Mouse (Mus musculus): ENCODE data around the gene Chd2. TPM values are rescaled to one million over a fixed set of nuclear protein-coding genes. Genes with fewer than 3 reads are reported as not detected.

The Chd2 gene
- polyA plus RNA-seq, 1 experiment from 2014 or later: 61.7 TPM

DNA sequence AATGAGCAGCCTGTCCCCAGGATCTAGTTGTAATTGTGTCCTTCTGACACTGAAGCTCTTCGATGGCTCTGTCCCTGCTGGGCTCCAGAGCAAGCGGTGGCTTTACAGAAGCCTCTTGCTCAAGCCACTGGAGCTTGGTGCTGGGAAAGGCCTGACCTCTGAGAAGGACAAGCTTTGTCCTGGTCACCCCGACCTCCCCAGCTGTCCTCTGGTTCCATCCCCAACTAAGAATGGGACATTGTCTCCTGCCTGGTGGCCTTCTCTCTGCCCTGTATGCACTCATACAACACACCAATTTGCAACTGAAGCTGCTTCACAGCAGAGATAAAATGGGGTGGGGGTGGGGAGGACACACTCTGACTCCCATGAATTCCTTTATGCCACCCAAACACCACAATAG is 117.4 kb downstream of the Chd2 start:
- Histone ChIP-seq H3K27ac (0 out of 2 replicates have a peak overlapping the region, but pooled peaks have one; percentile 27), H3K4me3 (replicated peaks) (no peak overlapping the region), H3K36me3 (peaks cover 32% of the 10 kb centered on the region), H3K9me3 (replicated peaks) (no peaks in the 10 kb centered on the region), H3K4me2 (no peak overlapping the region), H3K4me1 (peaks cover 19% of the 10 kb centered on the region), H3K9ac (no peak overlapping the region), H3K27me3 (no peaks in the 10 kb centered on the region)
- 63% methylated on average over 3 of the region's 3 CpGs for WGBS
- no peak for ATAC-seq (replicated peaks; ENCODE audit: low FRiP score)

DNA sequence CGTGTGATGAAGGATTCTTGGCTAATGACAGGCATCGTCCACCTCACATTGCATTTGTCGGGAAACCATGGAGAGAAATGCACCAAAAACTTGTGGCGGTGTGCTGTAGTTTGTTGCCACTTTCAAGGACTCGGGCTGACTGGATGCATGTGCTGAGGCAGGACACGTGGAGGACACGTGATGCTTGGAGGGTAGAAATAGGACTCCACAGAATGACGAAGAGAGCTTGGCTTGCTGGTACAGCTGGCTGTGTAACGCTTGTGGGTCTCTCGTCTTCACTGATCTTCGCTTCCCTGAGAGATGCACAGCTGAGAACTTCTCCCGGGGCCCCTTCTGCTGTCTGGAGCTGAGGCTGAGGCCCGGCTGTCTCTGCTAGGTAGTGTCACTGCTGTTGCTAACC is 118.4 kb downstream of the Chd2 start:
- peaks cover 26% of the 10 kb centered on the region for H3K4me1 ChIP-seq
- no peak overlapping the region for H3K4me3 ChIP-seq (replicated peaks)
- 70% methylated on average over 13 of the region's 13 CpGs for WGBS
- H3K36me3 ChIP-seq: peaks cover 32% of the 10 kb centered on the region
- no peak for ATAC-seq (replicated peaks; ENCODE audit: low FRiP score)
- H3K4me2 ChIP-seq: no peak overlapping the region
- H3K27me3 ChIP-seq: no peaks in the 10 kb centered on the region
- H3K9me3 ChIP-seq (replicated peaks): no peaks in the 10 kb centered on the region
- no peak overlapping the region for H3K9ac ChIP-seq
- no peak overlapping the region for H3K27ac ChIP-seq

DNA sequence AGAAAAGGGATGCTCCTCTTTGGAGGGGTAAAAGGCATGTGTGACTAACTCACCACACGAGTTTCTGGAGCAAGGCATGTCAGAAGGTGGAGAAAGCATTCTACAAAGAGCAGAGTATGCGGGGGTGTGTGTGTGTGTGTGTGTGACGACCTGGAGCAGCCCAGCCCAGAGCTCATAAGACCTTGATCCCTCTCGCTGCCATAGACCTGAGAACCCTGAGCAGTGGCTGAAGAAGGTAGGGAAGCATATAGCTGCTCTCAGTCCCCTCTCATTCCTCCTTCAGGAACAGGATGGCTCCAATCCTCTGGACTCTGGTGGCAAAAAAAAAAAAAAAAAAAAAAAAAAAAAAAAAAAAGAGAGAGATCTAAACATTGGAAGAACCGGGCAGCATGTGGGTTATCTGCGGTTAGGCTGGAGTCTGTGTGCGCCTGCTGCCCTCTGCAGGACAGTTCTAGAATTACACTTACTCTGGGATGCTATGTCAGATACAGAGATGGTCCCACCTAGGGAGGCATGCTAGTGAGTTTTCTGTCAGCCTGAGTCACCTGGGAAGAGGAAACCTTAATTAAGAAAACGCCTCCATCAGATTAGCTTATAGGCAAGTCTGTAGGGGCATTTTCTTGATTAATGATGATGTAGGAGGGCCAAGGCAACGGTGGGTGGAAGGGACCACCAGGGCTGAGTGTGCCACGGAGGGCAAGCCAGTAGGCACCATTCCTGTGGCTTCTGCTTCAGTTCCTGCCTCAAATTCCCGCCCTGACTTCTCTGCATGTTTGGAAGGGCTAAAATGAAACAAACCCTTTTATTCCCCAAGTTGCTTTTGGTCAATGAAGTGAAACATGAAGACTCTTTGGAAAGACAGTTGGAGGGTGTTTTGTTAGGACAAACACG is 119.2 kb downstream of the Chd2 start:
- peaks cover 26% of the 10 kb centered on the region for H3K4me1 ChIP-seq
- ATAC-seq (replicated peaks; ENCODE audit: low FRiP score): no peak
- no peak overlapping the region for H3K27ac ChIP-seq
- H3K4me2 ChIP-seq: no peak overlapping the region
- WGBS: 26% methylated on average over 12 of the region's 12 CpGs
- H3K36me3 ChIP-seq: peaks cover 32% of the 10 kb centered on the region
- no peaks in the 10 kb centered on the region for H3K27me3 ChIP-seq
- no peak overlapping the region for H3K4me3 ChIP-seq (replicated peaks)
- no peaks in the 10 kb centered on the region for H3K9me3 ChIP-seq (replicated peaks)
- H3K9ac ChIP-seq: no peak overlapping the region

DNA sequence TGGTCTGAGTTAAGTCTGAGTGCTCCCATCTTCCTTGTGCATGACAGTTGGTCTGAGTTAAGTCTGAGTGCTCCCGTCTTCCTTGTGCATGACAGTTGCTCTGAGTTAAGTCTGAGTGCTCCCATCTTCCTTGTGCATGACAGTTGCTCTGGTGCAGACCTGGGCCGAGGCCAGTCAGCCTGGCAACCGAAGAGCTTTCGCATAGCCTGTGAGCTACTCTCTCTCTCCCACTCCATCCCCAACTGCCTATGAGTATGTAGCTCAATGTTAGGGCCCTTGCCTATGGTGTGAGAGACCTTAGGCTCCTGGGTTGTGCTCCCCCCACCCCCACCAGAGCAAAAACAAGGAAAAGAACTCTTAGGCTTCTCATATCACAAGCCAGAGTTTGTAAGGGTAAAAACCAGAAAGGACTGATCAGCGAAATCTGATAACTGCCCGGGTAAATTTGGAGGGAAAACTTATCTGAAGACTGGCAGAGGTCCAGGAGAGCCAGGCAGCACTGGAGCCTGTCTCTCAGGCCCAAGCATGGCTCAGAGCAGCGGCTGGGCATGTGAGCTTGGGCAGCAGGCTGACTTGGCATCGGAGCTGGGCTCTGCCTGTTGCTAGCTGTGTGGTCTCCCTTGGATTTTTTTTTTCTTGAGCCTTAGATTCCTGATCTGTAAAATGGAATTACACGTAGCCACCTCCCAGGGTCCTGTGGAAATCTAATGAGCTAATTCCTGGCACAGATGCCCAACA is 120.2 kb downstream of the Chd2 start:
- Histone ChIP-seq H3K4me1 (peaks cover 26% of the 10 kb centered on the region), H3K36me3 (peaks cover 28% of the 10 kb centered on the region), H3K4me2 (no peak overlapping the region), H3K27me3 (no peaks in the 10 kb centered on the region), H3K9me3 (replicated peaks) (no peaks in the 10 kb centered on the region), H3K9ac (no peak overlapping the region), H3K27ac (peak overlapping the region; percentile 13; the same call in 1 of the 2 replicates), H3K4me3 (replicated peaks) (no peak overlapping the region)
- no peak for ATAC-seq (replicated peaks; ENCODE audit: low FRiP score)
- 64% methylated on average over 9 of the region's 9 CpGs for WGBS

DNA sequence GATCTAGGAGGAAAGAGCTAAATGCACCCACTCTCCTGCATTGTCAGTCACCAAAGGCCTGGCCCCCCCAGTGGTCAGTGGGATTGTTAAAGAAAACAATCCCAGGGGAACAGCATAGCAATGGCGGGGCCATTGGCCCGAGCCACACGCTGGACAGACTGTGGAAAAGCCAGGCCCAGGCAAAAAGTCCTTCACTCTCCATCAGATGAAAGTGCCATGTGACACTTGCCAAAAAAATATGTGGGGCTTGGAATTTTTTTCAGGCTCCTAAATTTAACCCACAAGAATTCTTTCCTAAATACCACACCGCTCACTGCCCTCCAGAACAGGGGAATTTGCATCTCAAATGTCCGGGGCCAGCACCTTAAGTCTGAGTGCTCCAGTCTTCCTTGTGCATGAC is 120.8 kb downstream of the Chd2 start:
- H3K27ac ChIP-seq: peak overlapping the region; percentile 13; the same call in 1 of the 2 replicates
- peaks cover 26% of the 10 kb centered on the region for H3K4me1 ChIP-seq
- no peaks in the 10 kb centered on the region for H3K27me3 ChIP-seq
- no peak for ATAC-seq (replicated peaks; ENCODE audit: low FRiP score)
- 63% methylated on average over 5 of the region's 5 CpGs for WGBS
- H3K4me2 ChIP-seq: no peak overlapping the region
- no peaks in the 10 kb centered on the region for H3K9me3 ChIP-seq (replicated peaks)
- no peak overlapping the region for H3K9ac ChIP-seq
- no peak overlapping the region for H3K4me3 ChIP-seq (replicated peaks)
- H3K36me3 ChIP-seq: peaks cover 25% of the 10 kb centered on the region

DNA sequence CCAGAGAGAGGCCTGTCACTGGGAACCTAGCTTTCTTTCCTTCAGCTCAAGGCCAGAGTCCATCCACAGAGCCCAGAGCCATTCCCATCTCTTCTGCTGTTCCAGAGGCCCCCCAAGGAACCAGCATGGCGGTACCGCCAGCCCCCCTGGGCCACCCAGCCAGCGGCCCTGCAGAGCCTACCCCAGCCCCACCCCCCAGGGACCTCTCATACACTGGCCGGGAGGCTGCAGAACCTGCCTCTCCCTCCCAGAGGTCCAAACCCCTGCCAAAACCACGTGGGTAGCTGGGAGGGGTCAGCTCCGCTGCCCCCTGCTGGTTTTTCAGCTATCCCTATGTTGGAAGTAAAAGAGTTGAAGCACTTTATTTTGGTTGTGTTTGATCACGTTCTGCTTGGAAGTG is 122.3 kb downstream of the Chd2 start:
- ATAC-seq (replicated peaks; ENCODE audit: low FRiP score): no peak
- H3K4me2 ChIP-seq: no peak overlapping the region
- 42% methylated on average over 7 of the region's 7 CpGs for WGBS
- no peak overlapping the region for H3K9ac ChIP-seq
- H3K4me1 ChIP-seq: peaks cover 22% of the 10 kb centered on the region
- H3K27ac ChIP-seq: no peak overlapping the region
- no peaks in the 10 kb centered on the region for H3K9me3 ChIP-seq (replicated peaks)
- no peaks in the 10 kb centered on the region for H3K27me3 ChIP-seq
- no peak overlapping the region for H3K4me3 ChIP-seq (replicated peaks)
- peaks cover 29% of the 10 kb centered on the region for H3K36me3 ChIP-seq

DNA sequence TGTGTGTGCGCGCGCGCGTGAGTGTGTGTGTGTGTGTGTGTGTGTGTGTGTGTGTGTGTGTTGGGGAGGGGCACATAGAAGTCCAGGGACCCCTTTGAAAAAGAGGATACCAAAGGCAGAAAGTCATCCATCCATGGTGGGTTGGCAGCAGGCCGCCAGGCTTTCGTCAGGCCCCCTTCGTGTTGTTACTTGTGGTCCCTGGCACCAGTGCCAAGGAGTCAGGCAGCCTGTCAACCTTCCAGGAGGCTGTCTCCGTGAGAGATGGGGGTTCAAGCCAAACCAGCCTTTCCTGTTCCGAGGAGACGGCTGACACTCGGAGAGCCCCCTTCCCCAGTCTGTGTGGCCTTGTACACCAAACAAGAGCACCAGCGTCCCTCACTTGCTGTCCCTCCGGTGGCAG is 127.4 kb downstream of the Chd2 start:
- ATAC-seq (replicated peaks; ENCODE audit: low FRiP score): no peak
- Histone ChIP-seq H3K36me3 (peaks cover 73% of the 10 kb centered on the region), H3K27ac (no peak overlapping the region), H3K4me1 (peaks cover 17% of the 10 kb centered on the region; the same call in 1 of the 2 replicates), H3K4me3 (replicated peaks) (no peak overlapping the region), H3K4me2 (no peak overlapping the region), H3K9me3 (replicated peaks) (no peaks in the 10 kb centered on the region), H3K27me3 (no peaks in the 10 kb centered on the region), H3K9ac (no peak overlapping the region)
- WGBS: 87% methylated on average over 14 of the region's 14 CpGs

DNA sequence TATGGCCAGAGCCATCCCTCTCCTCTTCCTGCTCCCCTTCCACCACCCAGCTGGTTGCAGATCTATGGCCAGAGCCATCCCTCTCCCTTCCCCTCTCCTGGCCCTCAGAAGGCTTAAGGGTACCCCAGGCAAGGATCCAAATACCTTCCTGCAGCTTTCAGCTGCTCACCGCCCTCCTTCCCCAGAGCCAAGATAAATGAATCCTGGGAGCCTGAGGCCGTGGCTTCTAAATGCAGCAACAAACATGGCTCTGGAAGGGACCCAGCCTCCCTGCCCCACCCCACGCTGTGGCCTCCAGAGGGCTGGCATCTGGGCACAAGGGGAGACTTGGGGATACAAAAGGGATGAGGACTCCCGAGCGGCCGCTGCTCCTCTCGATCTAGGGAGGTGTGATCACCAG is 129.2 kb downstream of the Chd2 start:
- no peak for ATAC-seq (replicated peaks; ENCODE audit: low FRiP score)
- H3K9me3 ChIP-seq (replicated peaks): no peaks in the 10 kb centered on the region
- H3K4me2 ChIP-seq: no peak overlapping the region
- H3K27me3 ChIP-seq: no peaks in the 10 kb centered on the region
- no peak overlapping the region for H3K27ac ChIP-seq
- 73% methylated on average over 7 of the region's 7 CpGs for WGBS
- H3K4me3 ChIP-seq (replicated peaks): no peak overlapping the region
- peaks cover 57% of the 10 kb centered on the region for H3K36me3 ChIP-seq
- H3K9ac ChIP-seq: no peak overlapping the region
- peaks cover 11% of the 10 kb centered on the region; the same call in 1 of the 2 replicates for H3K4me1 ChIP-seq

DNA sequence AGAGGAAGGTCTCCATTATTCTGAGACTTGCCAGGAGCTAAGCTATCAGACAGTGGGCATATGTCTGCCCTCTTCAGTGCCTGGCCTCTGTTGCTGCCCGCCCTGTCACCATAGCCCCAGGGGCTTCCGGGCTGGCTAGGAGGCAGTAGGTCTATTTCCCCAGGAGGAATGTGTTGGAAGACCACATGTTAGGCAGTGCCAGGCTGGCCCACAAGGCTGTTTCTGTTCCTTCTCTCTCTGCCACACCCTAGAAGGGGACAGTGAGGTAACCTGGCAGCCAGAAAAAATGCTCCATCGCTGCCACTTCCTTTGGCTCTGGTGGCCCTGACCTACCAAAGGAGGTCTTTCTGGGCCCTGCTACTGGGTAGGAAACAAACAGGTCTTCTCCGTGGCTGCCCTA is 129.6 kb downstream of the Chd2 start:
- Histone ChIP-seq H3K36me3 (peaks cover 54% of the 10 kb centered on the region), H3K27ac (no peak overlapping the region), H3K4me3 (replicated peaks) (no peak overlapping the region), H3K4me1 (peaks cover 11% of the 10 kb centered on the region; the same call in 1 of the 2 replicates), H3K4me2 (no peak overlapping the region), H3K27me3 (no peaks in the 10 kb centered on the region), H3K9me3 (replicated peaks) (no peaks in the 10 kb centered on the region), H3K9ac (no peak overlapping the region)
- WGBS: 92% methylated on average over 4 of the region's 4 CpGs
- no peak for ATAC-seq (replicated peaks; ENCODE audit: low FRiP score)

DNA sequence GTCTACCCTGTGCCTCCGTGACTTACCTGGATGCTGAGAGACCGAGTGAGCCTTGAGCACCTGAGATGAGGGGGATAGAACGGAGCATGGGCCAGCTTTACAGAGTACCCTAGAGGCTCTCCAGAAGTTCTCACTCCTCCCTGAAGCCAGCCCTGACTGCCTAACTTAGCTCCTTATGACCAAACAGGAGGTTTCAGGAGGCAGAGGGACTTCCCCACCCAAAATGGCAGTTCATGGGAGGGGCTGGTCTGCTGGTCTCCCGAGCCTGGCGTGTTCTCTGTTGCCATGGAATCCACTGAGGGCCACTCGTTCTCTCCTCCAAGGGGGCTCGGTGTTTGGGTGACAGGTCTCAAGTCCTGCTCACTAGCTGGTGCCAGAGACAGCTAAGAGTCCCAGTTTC is 130.1 kb downstream of the Chd2 start:
- H3K4me1 ChIP-seq: peaks cover 11% of the 10 kb centered on the region; the same call in 1 of the 2 replicates
- no peak overlapping the region for H3K4me2 ChIP-seq
- ATAC-seq (replicated peaks; ENCODE audit: low FRiP score): no peak
- H3K27ac ChIP-seq: no peak overlapping the region
- no peaks in the 10 kb centered on the region for H3K9me3 ChIP-seq (replicated peaks)
- no peak overlapping the region for H3K4me3 ChIP-seq (replicated peaks)
- no peaks in the 10 kb centered on the region for H3K27me3 ChIP-seq
- WGBS: 69% methylated on average over 7 of the region's 7 CpGs
- no peak overlapping the region for H3K9ac ChIP-seq
- H3K36me3 ChIP-seq: peaks cover 58% of the 10 kb centered on the region

DNA sequence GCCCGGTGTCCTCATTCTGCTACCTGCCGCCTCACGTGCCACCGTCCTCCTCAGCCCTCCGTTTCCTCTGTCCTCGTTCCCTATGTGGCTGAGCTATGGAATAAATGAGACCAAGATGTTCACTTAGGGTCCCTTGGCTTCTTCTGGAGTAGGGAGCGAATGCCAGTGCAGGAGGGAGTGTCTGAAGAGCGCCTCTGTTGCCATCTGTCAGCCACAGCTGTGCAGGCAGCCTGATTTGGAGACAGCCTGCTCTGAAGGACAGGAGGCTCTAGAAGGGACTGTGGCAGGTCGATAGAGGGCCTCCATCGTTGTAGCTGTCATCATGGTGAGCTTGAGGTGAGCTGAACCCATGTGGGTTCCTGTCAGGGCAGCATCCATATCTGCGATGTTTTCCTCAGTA is 136.1 kb downstream of the Chd2 start:
- Histone ChIP-seq H3K4me3 (replicated peaks) (no peak overlapping the region), H3K27ac (no peak overlapping the region), H3K27me3 (no peaks in the 10 kb centered on the region), H3K36me3 (peaks cover 35% of the 10 kb centered on the region), H3K9ac (no peak overlapping the region), H3K4me1 (peaks cover 27% of the 10 kb centered on the region), H3K4me2 (no peak overlapping the region), H3K9me3 (replicated peaks) (no peaks in the 10 kb centered on the region)
- WGBS: 94% methylated on average over 11 of the region's 11 CpGs
- ATAC-seq (replicated peaks; ENCODE audit: low FRiP score): no peak

DNA sequence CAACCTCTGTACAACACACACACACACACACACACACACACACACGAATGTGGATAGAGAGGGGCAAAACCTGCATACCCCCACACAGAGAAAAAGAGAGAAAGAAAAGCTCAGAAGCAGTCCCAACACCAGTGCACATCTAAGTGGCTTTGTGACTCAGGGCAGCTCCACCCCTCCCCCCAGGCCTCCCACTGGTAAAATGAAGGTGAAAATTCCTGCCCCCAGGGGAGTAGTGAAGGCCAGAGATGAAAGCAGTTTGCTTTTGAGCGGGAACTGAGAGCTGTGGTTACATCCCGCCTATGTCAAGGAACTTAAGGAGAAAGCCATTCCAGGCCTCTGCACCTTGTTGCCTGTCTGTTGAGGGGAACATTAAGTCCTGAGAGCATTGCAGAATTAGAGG is 138.1 kb downstream of the Chd2 start:
- no peak for ATAC-seq (replicated peaks; ENCODE audit: low FRiP score)
- Histone ChIP-seq H3K27ac (no peak overlapping the region), H3K4me3 (replicated peaks) (no peak overlapping the region), H3K27me3 (no peaks in the 10 kb centered on the region), H3K4me2 (no peak overlapping the region), H3K4me1 (peaks cover 47% of the 10 kb centered on the region), H3K9ac (no peak overlapping the region), H3K36me3 (peaks cover 20% of the 10 kb centered on the region), H3K9me3 (replicated peaks) (no peaks in the 10 kb centered on the region)
- WGBS: 31% methylated on average over 3 of the region's 3 CpGs
